Mouse (Mus musculus) mouse trophoblast stem cell (cell line): ENCODE data around the gene Rab21.

Experiments used
- in situ Hi-C, 2 experiments: fragments of 300-500 bp; cut with MseI, MboI; formaldehyde crosslinking; loops; 2 replicates in 1 of 2; 3 replicates in 1 of 2; pipeline ENCODE4 v1.15.1; 2025

Rab21 gene

DNA sequence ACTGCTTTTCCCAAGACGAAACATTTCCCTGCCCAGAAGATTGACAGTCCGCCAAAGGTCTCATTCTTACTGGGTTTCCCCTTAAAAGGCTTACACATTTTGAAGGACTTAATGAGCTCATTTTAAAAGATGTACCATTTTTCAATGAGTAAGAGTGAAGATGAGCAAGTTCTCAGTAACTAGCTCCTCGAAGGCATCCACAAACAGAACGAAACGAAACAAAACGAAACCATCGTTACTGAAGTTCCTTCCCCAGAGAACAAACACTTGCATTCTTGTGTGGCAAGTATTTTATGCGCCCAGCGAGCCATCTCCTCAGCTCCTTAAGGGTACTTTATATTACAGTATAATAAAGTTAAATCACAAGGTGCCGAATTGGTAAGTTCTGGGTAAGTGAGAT, 34.0 kb downstream of the Rab21 start:
- in situ Hi-C loops, result no loop called here

DNA sequence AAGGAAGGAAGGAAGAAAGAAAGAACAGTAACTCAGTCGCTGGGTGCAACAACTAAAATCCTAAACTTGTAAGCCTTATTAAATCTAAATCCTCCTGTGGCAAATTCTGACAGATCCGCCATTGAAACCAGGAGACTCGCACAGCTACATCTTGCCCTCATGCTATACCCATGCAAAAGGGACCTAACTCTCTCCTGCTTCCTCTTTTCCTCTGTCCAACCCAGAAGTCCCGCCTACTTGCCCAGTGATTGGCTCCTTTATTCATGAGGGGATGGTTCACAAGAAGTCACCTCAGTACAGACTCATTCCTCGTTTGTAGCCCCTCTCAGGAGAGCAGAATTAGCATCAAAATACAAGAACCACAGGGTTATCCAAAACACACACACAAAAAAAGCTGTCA, 43.7 kb downstream of the Rab21 start:
- in situ Hi-C loops, result no loop called here

DNA sequence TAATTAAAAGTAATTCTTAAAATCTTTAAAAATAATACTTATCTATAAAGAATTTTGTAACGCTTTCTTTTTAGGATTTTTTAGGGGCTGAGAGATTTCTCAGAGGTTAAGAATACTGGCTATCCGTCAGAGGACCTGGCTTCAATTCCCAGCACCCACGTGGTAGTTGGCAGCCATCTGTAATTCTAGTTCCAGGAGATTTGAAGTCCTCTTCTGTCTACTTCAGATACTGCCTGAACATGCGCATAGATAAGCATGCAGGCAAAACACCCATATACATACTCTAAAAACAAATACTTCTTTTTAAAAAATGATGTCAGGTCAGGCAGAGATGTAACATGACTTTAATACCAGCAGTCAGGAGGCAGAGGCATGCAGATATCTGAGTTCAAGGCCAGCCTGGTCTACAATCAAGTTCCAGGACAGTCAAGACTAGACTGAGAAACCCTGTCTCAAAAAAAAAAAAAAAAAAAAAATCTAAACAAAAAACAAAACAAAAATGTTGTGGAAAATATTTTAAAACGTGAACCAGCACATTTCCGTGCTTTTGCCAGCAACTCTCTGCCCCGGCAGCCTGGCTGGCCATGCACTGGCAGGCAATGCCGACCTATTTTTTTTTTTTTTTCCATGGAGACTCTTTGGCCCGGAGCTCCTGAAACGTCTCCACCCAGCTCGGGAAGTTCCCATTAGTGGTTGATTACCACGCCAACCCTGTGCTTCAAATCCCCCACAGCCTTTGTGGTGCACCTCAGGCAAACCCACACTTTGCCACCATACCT, 44.6 kb downstream of the Rab21 start:
- in situ Hi-C loops, result no loop called here

DNA sequence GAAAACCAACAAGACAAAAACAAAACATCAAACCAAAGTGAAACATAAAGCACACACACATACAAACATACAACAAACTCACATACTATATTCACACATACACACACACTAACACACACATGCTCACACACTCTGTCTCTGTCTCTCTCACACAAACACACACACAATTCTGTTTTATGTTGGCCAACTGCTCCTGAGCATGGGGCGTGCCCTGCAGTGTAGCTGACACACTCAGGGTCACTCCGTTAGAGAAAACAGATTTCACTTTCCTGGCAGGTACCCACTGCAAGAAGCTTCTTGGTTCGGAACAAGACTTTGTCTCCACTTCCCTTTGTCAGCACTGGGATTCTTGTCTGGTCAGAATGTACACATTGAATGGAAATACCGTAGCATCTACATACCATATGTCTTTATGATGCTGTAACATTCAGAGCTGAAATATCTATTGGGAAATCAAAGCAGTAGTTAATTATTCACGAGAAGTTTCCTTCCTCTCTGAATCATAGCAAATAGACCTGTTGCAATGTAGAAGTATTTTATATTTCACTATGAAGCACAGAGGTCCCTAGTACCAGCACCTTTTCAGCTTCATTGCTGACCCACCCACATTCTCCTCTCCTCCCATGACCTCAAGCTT, 52.4 kb downstream of the Rab21 start:
- in situ Hi-C loops, result no loop called here

DNA sequence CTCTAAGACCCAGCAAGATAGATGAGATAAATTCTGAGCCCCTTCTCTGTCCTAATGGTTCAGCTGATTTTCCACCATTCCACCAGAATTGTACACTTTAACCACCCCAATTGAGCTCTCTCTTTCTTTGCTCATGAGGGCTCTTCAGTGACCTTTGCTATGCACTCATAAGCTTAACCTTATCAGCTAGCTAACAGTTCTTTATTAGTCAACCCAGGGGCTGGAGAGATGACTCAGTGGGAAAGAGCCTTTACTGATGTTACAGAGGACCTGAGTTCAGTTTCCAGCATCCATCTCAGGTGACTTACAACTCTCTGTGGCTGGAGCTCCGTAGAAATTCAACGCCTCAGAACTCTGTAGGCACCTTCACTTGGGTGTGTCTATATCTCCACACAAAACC, 53.1 kb downstream of the Rab21 start:
- in situ Hi-C loops, result no loop called here

DNA sequence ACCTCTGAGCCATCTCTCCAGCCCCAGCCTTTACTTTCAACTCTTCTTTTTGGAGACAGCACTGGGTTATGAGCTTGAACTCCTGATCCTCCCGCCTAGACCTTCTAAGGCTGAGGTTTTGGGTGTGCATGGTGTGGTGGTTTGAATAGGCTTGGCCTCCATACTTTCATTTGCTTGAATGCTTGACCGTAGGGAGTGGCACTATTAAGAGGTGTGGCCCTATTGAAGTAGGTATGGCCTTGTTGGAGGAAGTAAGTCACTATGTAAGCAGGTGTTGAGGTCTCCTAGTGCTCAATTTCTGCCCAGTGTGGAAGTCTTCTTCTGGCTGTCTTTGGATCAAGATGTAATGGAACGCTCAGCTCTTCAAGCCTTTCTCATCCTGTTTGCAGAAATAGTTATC, 54.0 kb downstream of the Rab21 start:
- in situ Hi-C loops, result no loop called here

DNA sequence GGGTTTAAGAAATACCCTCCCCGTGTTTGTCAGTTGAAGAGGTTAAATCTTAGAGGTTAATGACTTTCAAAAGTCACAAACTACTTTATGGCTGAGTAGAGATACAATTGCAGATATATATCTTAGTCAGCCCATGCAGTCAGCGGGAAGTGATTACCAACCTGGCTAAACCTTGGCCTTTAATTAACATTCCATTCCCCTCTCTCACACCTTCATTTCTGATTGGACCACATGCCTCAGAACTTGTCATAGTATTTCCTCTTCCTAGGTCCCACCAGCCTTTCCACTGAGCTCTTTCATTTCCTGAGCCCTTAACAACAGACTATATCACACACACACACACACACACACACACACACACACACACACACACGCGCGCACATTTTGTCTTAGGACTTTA, 59.2 kb downstream of the Rab21 start:
- in situ Hi-C loops, result no loop called here

DNA sequence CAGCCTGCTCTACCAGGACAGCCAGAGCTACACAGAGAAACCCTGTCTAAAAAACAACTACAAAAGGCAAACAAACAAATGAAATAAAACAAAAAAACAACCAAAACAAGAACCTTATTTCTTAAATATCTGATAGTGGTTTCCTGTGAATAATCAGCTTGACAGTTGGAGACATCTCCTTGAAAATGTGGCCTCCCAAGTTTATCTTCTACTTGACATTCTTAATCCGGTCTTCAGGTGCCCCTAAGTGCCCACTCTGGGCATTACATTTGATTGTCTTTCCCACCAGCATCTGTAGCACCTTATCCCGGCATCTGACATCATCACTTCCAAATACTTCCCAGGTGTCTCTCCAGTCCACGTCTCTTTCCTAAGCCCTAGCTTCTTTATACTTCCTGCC, 61.9 kb downstream of the Rab21 start:
- in situ Hi-C loops, result no loop called here

DNA sequence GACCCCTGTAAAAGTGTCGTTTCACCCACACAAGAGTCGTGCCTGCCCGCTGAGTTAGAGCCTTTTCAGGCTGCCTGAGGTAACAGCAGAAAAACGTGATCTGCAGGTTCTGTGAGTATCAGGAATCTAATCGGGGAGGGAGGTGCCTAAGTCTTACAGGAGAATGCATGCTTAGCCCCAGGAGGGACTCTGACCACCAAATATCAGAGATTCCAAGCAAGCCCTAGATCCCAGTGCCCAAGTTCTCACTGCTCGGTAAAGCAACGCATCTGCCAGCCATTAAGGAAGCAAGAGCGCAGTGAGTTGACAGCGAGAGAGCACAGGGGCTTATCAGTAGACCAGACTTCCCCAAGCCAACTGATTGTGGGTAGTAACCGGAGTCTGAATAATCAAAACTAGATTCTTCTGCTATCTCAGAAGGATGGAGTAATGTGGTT, 63.1 kb downstream of the Rab21 start:
- in situ Hi-C loops, result no loop called here

DNA sequence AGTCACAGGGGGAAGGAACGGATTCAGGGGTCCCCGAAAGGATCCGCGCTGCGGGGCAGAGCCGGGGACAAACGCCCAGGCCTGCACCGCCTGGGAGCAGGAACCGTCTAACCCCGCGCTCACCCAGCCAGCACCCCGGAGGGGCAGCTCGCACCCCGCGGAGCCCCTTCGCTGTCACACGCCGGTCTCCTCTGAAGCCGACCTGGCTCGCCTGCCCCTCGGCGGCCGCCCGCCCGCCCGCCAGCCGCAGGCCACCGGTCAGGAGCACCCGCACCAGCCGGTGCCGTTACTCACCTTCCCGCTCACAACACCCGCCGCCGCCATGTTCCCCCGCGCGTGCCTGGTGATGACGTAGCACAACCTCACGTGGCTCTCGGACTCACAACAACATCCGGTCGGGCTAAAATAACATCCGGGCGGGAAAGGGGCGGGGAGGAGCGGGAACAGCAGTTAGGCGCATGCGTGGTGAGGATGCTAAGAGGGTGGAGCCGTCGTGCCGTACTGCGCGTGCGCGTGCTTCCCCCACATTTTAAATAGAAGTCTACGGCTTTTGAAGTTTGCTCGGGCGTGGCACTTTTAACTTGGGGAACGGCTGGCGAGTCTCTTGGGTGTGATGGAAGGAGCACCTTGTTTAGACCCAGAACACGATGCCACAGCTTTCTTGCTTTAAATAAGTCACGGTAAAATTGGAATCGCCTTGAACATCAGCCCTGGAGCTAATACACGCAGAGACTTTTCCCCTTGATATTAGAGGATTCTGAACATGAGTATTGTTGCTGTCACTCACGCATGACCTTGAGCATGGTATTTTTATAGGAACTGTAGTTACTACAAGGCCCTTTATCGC, 64.1 kb downstream of the Rab21 start, which contains the start of gene Tbc1d15:
Gene Tbc1d15 (minus strand): TSS at position 380 of the 847 bp plus-strand sequence.
- in situ Hi-C loops, result no loop called here

DNA sequence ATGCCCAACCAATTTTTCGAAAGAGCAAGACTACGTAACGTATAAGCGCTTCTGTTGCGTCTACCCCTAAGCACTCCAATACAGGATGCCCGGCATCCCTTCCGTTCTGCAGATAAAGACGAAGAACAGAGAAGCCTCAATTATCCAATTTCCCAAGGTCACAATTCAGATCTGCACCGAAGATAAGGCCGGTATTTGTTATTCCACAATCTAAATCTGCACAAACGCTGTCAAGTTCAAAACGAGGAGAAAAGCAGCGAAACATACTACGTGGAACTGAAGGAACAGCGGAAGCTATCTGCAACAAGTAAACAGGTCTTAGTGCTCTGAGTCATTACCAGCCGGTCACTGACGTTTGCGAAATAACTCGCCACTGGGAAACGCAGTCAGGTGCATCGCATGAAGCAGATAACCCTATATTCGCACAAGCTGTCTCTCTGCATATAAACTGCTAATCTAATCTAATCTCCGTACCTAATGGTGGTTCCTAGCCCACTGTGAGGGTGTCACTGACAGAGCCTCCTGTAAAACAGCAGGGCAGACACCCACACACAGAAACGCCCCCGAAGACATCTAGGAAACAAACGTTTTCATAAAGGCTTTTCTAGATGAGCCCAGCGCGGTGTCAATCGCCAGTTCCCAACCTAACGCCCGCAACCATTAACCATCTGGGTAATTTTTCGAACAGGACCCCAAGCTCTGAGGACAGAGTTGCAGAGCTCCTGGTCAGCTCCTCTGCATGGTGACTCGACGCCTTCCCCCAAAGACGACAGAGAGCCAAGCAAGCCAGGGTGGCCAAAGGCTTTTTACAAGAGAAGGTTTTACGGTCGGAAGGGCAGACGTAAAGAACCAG, 64.9 kb downstream of the Rab21 start:
- in situ Hi-C loops, result no loop called here

DNA sequence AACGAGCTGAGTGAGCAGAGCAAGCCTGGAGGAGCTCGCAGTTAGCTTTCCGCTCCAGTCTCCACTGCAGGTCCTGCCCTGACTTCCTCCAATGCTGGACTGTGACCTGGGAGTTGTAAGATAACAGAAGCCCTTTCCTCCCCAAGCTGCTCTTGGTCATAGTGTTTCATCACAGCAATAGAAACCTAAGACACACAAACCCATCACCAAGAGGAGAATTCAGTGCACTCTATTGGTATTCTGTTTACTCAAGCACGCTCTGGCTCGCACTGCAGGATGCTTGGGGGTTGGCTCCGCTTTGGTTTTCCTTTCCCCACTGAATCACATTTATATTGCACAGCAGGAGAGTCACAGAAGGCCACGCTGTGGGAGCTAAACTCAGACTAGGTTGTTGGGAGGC, 67.4 kb downstream of the Rab21 start:
- in situ Hi-C loops, result no loop called here

DNA sequence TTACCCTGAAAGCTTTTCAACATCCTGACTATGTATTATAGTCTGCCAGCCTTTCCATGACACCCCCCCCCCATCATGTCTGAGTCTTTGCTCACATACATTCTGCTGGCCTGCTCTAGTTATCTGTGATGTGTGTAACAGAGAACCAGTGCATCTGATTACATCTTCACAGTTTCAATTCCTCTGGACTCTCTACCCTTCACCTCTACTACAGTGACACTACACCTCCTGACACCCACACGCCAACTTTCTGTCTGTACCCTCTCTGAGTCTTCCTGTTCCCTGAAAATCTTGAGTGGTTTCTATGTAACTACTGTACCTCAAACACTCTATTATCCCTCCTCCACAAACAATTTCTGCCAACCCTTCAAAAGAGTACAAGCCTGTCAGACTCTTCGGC, 69.9 kb downstream of the Rab21 start:
- in situ Hi-C loops, result no loop called here

DNA sequence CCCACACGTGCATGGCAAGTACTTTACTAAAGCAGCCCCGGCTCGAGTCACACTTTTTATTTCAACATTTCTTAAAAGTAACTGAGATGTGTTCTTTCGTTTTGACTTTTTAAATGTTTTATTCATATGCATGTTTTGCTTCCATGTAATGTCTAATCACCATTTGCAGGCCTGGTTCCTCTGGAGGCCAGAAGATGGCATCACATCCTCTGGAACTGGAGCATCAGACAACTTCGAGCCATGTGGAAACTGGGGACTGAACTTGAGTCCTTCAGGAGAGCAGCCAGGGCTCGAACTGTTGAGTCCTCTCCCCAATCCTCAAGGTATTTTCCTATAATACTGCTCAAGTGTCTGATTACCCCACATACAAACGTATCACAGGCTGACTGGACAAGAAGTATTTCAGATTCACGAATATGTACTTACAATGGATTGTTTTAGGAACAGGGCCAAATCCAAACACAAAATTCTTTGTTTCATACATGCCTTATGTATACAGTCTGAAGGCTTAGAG, 74.3 kb downstream of the Rab21 start:
- in situ Hi-C loops, result no loop called here

DNA sequence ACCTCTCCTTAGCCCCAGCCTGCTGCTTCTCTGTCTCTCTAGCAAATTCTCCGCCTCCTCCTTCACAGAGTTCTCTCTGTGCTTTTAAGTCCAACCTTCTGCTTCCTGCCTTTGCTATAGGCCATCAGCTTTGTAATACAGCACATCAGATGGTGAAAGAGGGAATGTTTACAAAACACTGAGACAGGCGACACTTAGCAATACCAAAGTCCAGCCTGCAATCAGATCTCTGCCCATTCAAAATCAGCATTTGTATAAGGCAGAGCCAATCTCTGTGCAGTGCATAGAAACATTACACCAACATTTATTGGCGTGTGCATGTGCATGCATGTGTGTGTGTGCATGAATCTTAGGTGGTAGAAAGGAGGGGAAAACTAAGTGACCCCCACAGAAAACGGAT, 77.5 kb downstream of the Rab21 start:
- in situ Hi-C loops, result no loop called here
